Mouse (Mus musculus): Measurements from ENCODE around the gene B3galt5. TPM values are rescaled to one million over a fixed set of nuclear protein-coding genes. Genes with fewer than 3 reads are reported as not detected.

The B3galt5 gene
- polyA plus RNA-seq (2012; fragmentation: generic; extraction: Trizol): not detected

GRCm38 (mm10) chr16:96235366-96235970 lies at the start of gene B3galt5:
TSS of gene B3galt5 (plus strand) at chr16:96235801.

GRCm38 (mm10) chr16:96191531-96192506 lies 43.8 kb upstream of the B3galt5 start, which contains the start of gene Lca5l:
TSS of gene Lca5l (minus strand) at chr16:96192271.

GRCm38 (mm10) chr16:96199913-96200701 lies 35.5 kb upstream of the B3galt5 start, which contains the start of gene Sh3bgr:
TSS of gene Sh3bgr (plus strand) at chr16:96200450.

Other genes starting within 250 kb of the B3galt5 start
- gene Psmg1, start 244.8 kb upstream of the B3galt5 start, polyA plus RNA-seq (2012; fragmentation: generic; extraction: Trizol): 10 to 100 TPM; 44.5 to 46.7 TPM
- 1 to 10 TPM; 1.3 to 9.8 TPM for gene Brwd1, start 153.3 kb upstream of the B3galt5 start, polyA plus RNA-seq (2012; fragmentation: generic; extraction: Trizol)
- 100 to 1,000 TPM in 1 of 2 experiments, 10 to 100 TPM in 1; 97.9 to 264 TPM for gene Hmgn1, start 108.1 kb upstream of the B3galt5 start, polyA plus RNA-seq (2012; fragmentation: generic; extraction: Trizol)
- gene Wrb, start 90.4 kb upstream of the B3galt5 start, polyA plus RNA-seq (2012; fragmentation: generic; extraction: Trizol): 10 to 100 TPM in 1 of 2 experiments, 1 to 10 TPM in 1; 5.0 to 15.0 TPM
- under 1 TPM; 0.01 to 0.35 TPM for gene Lca5l, start 43.5 kb upstream of the B3galt5 start, polyA plus RNA-seq (2012; fragmentation: generic; extraction: Trizol)
- gene Sh3bgr, start 35.4 kb upstream of the B3galt5 start, polyA plus RNA-seq (2012; fragmentation: generic; extraction: Trizol): under 1 TPM in 1 of 2 experiments, not detected in 1; 0.15 TPM
- not detected for gene Itgb2l, start 207.8 kb downstream of the B3galt5 start, polyA plus RNA-seq (2012; fragmentation: generic; extraction: Trizol)
- not detected for gene Pcp4, start 231.8 kb downstream of the B3galt5 start, polyA plus RNA-seq (2012; fragmentation: generic; extraction: Trizol)